Mouse (Mus musculus) embryonic facial prominence, embryonic 11.5 days (tissue): ENCODE results near the gene Tmem132b. TPM values are rescaled to one million over a fixed set of nuclear protein-coding genes. Genes with fewer than 3 reads are reported as not detected.
A peak's percentile ranks its signal among the peaks of the same experiment; 100 is the strongest.

Experiments used
- ATAC-seq: fragments of 200-750 bp; cut with Nextera tagmentation; replicated peaks from 2 replicates; pipeline ENCODE4 v1.8.0; 2017; ENCODE audit warnings: low read depth; ENCODE audit not compliant: insufficient number of reproducible peaks, low FRiP score, low TSS enrichment
- DNase-seq: peaks from one replicate; pipeline ENCODE4 v3.0.0-alpha.2; 2015; ENCODE audit warnings: low spot score
- H3K27ac ChIP-seq: fragments of 300-500 bp; sonication (generic); replicated peaks from 2 replicates; pipeline ENCODE4 v1.5.1; 2014; ENCODE audit warnings: mild to moderate bottlenecking, low read depth, low read length, control low read depth
- H3K27me3 ChIP-seq: fragments of 300-500 bp; sonication (generic); 2 replicates; pipeline ENCODE4 v1.6.1; 2014; ENCODE audit warnings: mild to moderate bottlenecking, low read length, moderate library complexity, mixed read lengths; ENCODE audit not compliant: control insufficient read depth, insufficient read depth
- H3K36me3 ChIP-seq: fragments of 300-500 bp; sonication (generic); replicated peaks from 2 replicates; pipeline ENCODE4 v1.6.1; 2014; ENCODE audit warnings: low read depth, mild to moderate bottlenecking, low read length, moderate library complexity, mixed read lengths; ENCODE audit not compliant: control insufficient read depth, insufficient read depth
- H3K4me1 ChIP-seq: fragments of 300-500 bp; sonication (generic); 2 replicates; pipeline ENCODE4 v1.6.1; 2014; ENCODE audit warnings: low read length, mixed read lengths; ENCODE audit not compliant: control insufficient read depth, insufficient read depth
- H3K4me2 ChIP-seq: fragments of 300-500 bp; sonication (generic); 2 replicates; pipeline ENCODE4 v1.6.1; 2014; ENCODE audit warnings: low read depth, mild to moderate bottlenecking, control low read depth, low read length, moderate library complexity
- H3K4me3 ChIP-seq: fragments of 300-500 bp; sonication (generic); 2 replicates; pipeline ENCODE4 v1.5.1; 2014; ENCODE audit warnings: low read depth, low read length, control low read depth
- H3K9ac ChIP-seq: fragments of 300-500 bp; sonication (generic); replicated peaks from 2 replicates; pipeline ENCODE4 v1.6.1; 2014; ENCODE audit warnings: mild to moderate bottlenecking, control low read depth, low read length
- H3K9me3 ChIP-seq: fragments of 300-500 bp; sonication (generic); replicated peaks from 2 replicates; pipeline ENCODE4 v1.6.1; 2016; ENCODE audit warnings: mild to moderate bottlenecking, low read length, inconsistent platforms, mixed read lengths; ENCODE audit not compliant: control insufficient read depth
- WGBS: fragments of 180-500 bp; shearing (Covaris S2); extraction: QIAGEN DNeasy Blood & Tissue Kit; methylation state at CpG from one replicate; pipeline ENCODE4 v1.1.7; 2014; 5-methylcytosine and 5-hydroxymethylcytosine counted together
- polyA plus RNA-seq: library from polyadenylated mRNA; unstranded; fragments of >200 nt; fragmentation: Nextera tagmentation; extraction: Ambion mirVana; gene quantifications from 2 replicates; pipeline ENCODE4 v1.2.1, GENCODE M21; 2014

The Tmem132b gene
- polyA plus RNA-seq, 1 experiment from 2014 or later: 0.13 TPM

DNA sequence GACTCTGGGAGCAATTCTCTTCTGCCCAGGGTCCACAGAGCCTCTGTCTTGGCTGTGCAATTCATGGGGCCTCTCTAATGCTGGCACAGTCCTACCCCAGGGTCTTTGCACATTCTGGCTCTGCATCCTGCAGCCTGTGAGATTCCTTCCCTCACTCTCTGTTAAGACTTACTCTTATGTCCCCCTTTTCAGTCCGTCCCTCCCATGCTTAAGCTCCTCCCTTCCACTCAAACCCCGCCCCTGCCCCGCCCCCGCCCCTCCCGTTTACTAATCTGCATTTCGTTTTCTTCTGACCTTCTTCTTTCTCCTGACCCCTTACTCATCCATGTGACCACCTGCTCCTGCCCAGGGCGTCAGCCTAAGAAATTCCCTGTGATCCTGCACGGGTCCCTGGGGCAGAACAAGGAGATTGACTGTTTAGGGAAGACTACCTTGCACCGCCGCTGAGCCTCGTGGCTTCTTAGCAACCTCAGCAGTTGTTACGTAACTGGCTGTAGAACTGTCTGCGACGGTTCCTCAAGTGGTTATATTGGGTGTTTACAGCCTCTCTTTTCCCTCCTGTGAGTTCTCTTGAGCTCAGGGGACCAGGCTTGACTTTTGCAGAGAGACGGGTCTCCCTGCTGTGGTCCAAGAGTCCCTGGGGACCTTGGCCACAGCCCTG, 10.5 kb upstream of the Tmem132b start:
- 15% methylated on average over 15 of the region's 15 CpGs for WGBS
- Histone ChIP-seq H3K27ac (no peak overlapping the region), H3K9me3 (no peaks in the 10 kb centered on the region), H3K4me2 (no peak overlapping the region), H3K4me1 (no peaks in the 10 kb centered on the region), H3K27me3 (no peaks in the 10 kb centered on the region), H3K36me3 (no peaks in the 10 kb centered on the region), H3K4me3 (no peak overlapping the region), H3K9ac (no peak overlapping the region)
- ATAC-seq: no peak
- DNase-seq: no peak

DNA sequence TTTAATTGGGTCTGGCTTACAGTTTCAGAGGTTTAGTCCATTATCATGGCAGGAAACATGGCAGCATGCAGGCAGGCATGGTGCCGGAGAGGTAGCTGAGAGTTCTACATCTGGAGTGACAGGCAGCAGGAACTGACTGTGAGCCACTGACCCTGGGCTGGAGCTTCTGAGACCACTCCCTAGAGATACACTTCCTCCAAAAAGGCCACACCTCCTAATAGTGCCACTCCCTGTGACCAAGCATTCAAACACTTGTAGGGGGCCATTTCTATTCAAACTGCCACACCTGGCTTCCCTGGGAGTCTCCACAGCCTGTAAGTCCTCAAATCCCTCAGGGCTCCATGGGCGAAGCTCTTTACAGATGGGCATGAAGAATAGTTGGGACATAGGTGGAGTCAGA, 8.2 kb upstream of the Tmem132b start:
- Histone ChIP-seq H3K9ac (no peak overlapping the region), H3K4me2 (no peak overlapping the region), H3K27ac (no peak overlapping the region), H3K27me3 (no peaks in the 10 kb centered on the region), H3K4me1 (no peaks in the 10 kb centered on the region), H3K36me3 (no peaks in the 10 kb centered on the region), H3K9me3 (no peaks in the 10 kb centered on the region), H3K4me3 (no peak overlapping the region)
- no peak for ATAC-seq
- DNase-seq: no peak
- 71% methylated on average over 2 of the region's 2 CpGs for WGBS

DNA sequence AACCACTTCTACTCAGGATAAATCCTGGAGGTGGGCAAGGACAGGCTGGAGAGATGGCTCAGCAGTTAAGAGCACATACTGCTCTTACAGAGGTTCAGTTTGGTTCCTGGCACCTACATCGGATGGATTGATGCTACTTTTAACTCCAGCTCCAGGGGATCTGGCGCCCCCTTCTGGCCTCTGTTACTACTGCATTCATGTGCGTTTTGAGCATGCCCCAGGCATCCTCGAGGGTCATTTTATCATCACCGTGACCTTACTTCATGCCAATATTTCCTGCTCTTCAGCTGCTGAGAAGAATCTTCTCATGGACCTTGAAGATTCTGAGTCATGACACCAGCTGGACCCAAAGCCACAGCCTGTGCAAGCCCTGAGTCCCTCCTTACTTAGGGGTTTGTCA, 6.1 kb upstream of the Tmem132b start:
- H3K9ac ChIP-seq: no peak overlapping the region
- no peak overlapping the region for H3K4me2 ChIP-seq
- WGBS: 51% methylated on average over 5 of the region's 5 CpGs
- H3K9me3 ChIP-seq: no peaks in the 10 kb centered on the region
- DNase-seq (no peak), ATAC-seq (no peak)
- peaks cover 5% of the 10 kb centered on the region for H3K27me3 ChIP-seq
- no peaks in the 10 kb centered on the region for H3K4me1 ChIP-seq
- H3K36me3 ChIP-seq: no peaks in the 10 kb centered on the region
- no peak overlapping the region for H3K4me3 ChIP-seq
- H3K27ac ChIP-seq: no peak overlapping the region

DNA sequence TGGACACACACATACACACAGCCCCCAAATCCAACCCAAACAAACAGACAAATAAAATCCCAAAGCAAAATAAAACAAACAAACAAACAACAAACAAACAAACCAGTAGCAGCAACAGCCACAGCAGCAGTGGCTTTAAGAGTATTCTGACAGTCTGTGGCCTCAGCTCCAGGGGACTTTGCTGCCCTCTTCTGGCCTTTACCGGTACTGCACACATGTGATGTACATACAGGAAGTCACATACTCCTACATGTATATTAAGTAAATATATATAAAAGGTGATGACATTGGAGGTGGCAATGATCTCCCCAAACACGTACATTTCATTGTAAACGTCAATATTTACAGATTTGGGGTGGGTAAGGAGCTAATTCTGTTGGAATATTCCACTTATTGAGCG, 5.1 kb upstream of the Tmem132b start:
- DNase-seq: peak; percentile 39
- no peak overlapping the region for H3K9ac ChIP-seq
- no peak overlapping the region for H3K27ac ChIP-seq
- 73% methylated on average over 4 of the region's 4 CpGs for WGBS
- ATAC-seq: no peak
- H3K4me3 ChIP-seq: no peak overlapping the region
- no peaks in the 10 kb centered on the region for H3K4me1 ChIP-seq
- peaks cover 12% of the 10 kb centered on the region for H3K27me3 ChIP-seq
- H3K36me3 ChIP-seq: no peaks in the 10 kb centered on the region
- H3K9me3 ChIP-seq: no peaks in the 10 kb centered on the region
- no peak overlapping the region for H3K4me2 ChIP-seq

DNA sequence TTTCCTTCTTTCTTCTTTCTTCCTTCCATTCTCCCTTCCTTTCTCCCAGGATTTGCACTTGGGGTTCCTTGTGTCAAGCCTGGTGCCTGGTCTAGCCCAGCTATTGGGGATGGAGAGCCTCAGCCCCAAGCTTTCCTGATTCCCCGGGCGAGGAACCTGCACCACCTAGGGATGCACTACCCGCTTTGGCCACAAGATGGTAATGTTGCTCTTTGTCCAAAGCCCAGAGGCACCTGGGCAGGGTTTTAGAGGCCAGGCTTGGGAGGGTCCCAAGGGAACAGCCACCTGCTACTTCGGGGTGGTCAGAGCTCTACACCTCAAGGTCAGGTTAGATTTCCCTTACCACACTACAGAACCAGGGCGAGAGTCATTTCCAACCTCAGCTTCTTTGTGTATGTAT, 2.5 kb upstream of the Tmem132b start:
- Histone ChIP-seq H3K4me1 (peaks cover 4% of the 10 kb centered on the region; the same call in 1 of the 2 replicates), H3K9ac (no peak overlapping the region), H3K36me3 (no peaks in the 10 kb centered on the region), H3K4me3 (no peak overlapping the region), H3K4me2 (no peak overlapping the region), H3K27ac (no peak overlapping the region), H3K9me3 (no peaks in the 10 kb centered on the region), H3K27me3 (peaks cover 38% of the 10 kb centered on the region)
- ATAC-seq (no peak), DNase-seq (peak; percentile 86)
- 7% methylated on average over 5 of the region's 5 CpGs for WGBS

DNA sequence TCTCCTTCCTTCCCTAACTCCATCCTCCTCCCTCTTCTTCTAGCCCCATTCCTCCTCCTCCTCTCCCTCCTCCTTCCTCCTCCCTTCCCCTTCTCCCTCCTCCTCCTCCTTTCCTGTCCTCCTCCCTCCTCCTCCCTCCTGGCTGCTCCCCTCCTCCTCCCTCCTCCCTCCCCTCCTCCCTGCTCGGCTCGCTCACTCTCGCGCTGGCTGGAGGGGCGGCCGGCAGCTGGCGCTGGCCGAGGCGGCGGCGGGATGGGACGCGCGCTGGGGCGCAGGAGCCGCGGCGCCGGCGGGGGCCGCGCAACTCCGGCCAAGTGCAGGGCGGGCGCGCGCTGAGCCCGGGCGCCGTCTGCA, 594 bp downstream of the Tmem132b start:
- peak; percentile 27; the same call in 1 of the 2 replicates for ATAC-seq
- Histone ChIP-seq H3K9me3 (no peaks in the 10 kb centered on the region), H3K27me3 (peaks cover 59% of the 10 kb centered on the region), H3K4me1 (peaks cover 4% of the 10 kb centered on the region; the same call in 1 of the 2 replicates), H3K27ac (no peak overlapping the region), H3K4me3 (peak overlapping the region; percentile 54), H3K9ac (peak overlapping the region; percentile 54), H3K4me2 (peak overlapping the region; percentile 94), H3K36me3 (no peaks in the 10 kb centered on the region)
- WGBS: 0% methylated on average over 11 of the region's 30 CpGs
- DNase-seq: peak; percentile 72

DNA sequence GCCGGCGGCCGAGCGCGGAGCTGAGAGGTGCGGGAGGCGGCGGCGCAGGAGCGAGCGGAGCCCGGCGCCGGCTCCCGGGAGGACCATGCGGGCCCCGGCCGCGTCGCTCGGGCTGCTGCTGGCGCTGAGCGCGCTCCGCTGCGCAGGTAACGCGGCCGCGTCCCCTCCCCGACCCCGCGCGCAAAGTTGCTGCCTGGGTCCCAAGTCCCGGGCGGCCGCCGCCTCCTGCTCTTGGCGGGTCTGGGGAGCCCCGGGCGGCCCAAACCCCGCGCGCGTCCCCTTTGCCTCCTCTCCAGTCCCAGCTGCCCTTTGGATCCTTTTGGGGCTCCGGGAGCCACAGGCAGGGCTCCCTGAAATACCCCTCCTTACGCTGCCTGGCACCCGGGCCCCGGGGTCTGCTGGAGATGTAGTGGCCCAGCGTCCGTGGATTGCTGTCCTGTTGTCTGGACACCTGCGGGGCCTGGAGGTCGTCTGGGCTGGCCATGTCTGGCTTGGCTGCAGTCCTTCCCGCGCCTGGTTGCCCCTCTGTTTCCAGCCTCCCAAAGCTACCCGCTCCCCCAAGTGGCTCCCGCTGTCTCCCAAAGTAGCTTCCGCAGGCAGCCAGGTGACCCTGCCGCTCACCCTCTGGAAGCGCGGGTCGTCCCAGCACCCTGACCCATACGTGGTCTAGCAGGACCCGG, 1.1 kb downstream of the Tmem132b start:
- H3K27ac ChIP-seq: no peak overlapping the region
- no peaks in the 10 kb centered on the region for H3K9me3 ChIP-seq
- no peak; the same call in 1 of the 2 replicates for ATAC-seq

DNA sequence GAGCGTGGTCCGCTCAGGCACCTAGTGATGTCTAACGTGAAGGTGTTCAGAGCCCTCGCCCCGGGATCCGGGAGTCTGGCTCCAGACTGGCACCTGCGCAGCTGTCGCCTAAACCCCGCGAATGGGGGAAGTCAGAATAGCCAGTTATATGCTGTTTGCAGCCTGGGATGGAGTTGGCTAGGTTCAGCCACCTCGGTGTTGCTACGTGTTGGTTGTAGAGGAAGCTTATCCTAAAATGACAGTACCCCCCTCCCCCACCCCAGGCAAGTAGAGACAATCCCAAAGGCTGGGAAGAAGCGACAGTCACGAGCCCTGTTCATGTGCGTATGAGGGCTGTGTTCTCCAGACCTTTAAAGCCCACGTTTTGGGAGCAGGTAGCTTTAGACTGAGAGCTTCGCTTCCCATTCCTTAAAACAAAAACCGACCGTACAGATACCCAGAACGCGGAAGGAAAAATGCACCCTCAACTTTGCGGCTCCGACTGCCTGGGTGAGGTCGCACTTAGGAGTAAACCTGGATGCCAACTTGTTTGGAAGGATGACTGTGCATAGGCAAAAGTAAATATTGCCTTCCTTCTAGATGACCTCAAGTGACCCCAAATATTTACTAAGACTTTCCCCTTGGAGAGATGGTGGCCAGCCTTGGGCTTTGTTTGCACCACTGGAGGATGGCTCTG, 1.8 kb downstream of the Tmem132b start:
- Histone ChIP-seq H3K9ac (no peak overlapping the region), H3K27ac (no peak overlapping the region), H3K36me3 (no peaks in the 10 kb centered on the region), H3K27me3 (peaks cover 59% of the 10 kb centered on the region), H3K4me2 (peak overlapping the region; percentile 94), H3K4me3 (peak overlapping the region; percentile 54), H3K4me1 (peaks cover 4% of the 10 kb centered on the region; the same call in 1 of the 2 replicates), H3K9me3 (no peaks in the 10 kb centered on the region)
- WGBS: under 1% methylated on average over 24 of the region's 24 CpGs
- no peak for ATAC-seq
- no peak for DNase-seq

More for the DNA sequence above, 1.1 kb downstream of the Tmem132b start:
- H3K4me1 ChIP-seq: peaks cover 4% of the 10 kb centered on the region; the same call in 1 of the 2 replicates
- peak overlapping the region; percentile 54 for H3K4me3 ChIP-seq
- no peak for DNase-seq
- peak overlapping the region; percentile 54 for H3K9ac ChIP-seq
- WGBS: under 1% methylated on average over 63 of the region's 64 CpGs
- H3K4me2 ChIP-seq: peak overlapping the region; percentile 94
- no peaks in the 10 kb centered on the region for H3K36me3 ChIP-seq
- peaks cover 59% of the 10 kb centered on the region for H3K27me3 ChIP-seq
